Mouse (Mus musculus) hindbrain, embryonic 16.5 days (tissue): ENCODE measurements around the gene Pon1. TPM values are rescaled to one million over a fixed set of nuclear protein-coding genes. Genes with fewer than 3 reads are reported as not detected.

Source experiments
- ATAC-seq: fragments of 200-750 bp; cut with Nextera tagmentation; 2 replicates; pipeline ENCODE4 v1.8.0; 2017; ENCODE audit warnings: moderate TSS enrichment, moderate library complexity
- H3K27ac ChIP-seq: fragments of 300-500 bp; sonication (generic); 2 replicates; pipeline ENCODE4 v1.5.1; 2014; ENCODE audit warnings: low read depth, mild to moderate bottlenecking, control low read depth, low read length, moderate library complexity
- H3K27me3 ChIP-seq: fragments of 300-500 bp; sonication (generic); replicated peaks from 2 replicates; pipeline ENCODE4 v1.6.1; 2014; ENCODE audit warnings: low read length; ENCODE audit not compliant: control insufficient read depth, insufficient read depth
- H3K36me3 ChIP-seq: fragments of 300-500 bp; sonication (generic); 2 replicates; pipeline ENCODE4 v1.6.1; 2014; ENCODE audit warnings: mild to moderate bottlenecking, low read length, moderate library complexity, mixed read lengths; ENCODE audit not compliant: control insufficient read depth, insufficient read depth
- H3K4me1 ChIP-seq: fragments of 300-500 bp; sonication (generic); 2 replicates; pipeline ENCODE4 v1.6.1; 2014; ENCODE audit warnings: low read depth, low read length; ENCODE audit not compliant: control insufficient read depth, insufficient read depth
- H3K4me2 ChIP-seq: fragments of 300-500 bp; sonication (generic); 2 replicates; pipeline ENCODE4 v1.6.1; 2014; ENCODE audit warnings: mild to moderate bottlenecking, low read length, control low read depth, moderate library complexity
- H3K4me3 ChIP-seq: fragments of 300-500 bp; sonication (generic); 2 replicates; pipeline ENCODE4 v1.5.1; 2014; ENCODE audit warnings: mild to moderate bottlenecking, low read length, control low read depth, moderate library complexity
- H3K9ac ChIP-seq: fragments of 300-500 bp; sonication (generic); 2 replicates; pipeline ENCODE4 v1.6.1; 2014; ENCODE audit warnings: low read depth, mild to moderate bottlenecking, control low read depth, low read length, moderate library complexity
- H3K9me3 ChIP-seq: fragments of 300-500 bp; sonication (generic); 2 replicates; pipeline ENCODE4 v1.6.1; 2014; ENCODE audit warnings: mild to moderate bottlenecking, low read length, moderate library complexity; ENCODE audit not compliant: control insufficient read depth
- WGBS: fragments of 180-500 bp; shearing (Covaris S2); extraction: QIAGEN DNeasy Blood & Tissue Kit; methylation state at CpG from one replicate; pipeline ENCODE4 v1.1.7; 2014; 5-methylcytosine and 5-hydroxymethylcytosine counted together
- polyA plus RNA-seq: library from polyadenylated mRNA; unstranded; fragments of >200 nt; fragmentation: Nextera tagmentation; extraction: Ambion mirVana; gene quantifications from 2 replicates; pipeline ENCODE4 v1.2.1, GENCODE M21; 2015

The Pon1 gene
- polyA plus RNA-seq, 1 experiment from 2014 or later: 0.53 TPM

DNA sequence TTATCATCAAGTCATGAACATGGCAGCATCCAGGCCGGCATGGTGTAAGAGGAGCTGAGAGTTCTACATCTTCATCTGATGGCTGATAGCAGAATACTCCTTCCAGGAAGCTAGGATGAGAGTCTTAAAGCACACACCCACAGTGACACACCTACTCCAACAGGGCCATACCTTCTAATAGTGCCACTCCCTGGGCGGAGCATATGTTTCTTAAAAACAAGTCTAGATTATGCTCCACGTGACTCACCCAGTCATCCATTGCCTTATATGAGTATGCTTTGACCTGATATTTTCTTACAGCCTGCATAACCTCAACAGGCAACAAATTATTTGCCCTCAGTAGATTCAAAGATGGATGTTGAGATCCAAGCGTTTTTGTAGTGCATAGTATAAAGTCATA is 24.4 kb upstream of the Pon1 start:
- Histone ChIP-seq H3K27ac (no peak overlapping the region), H3K27me3 (no peaks in the 10 kb centered on the region), H3K4me3 (no peak overlapping the region), H3K4me2 (no peak overlapping the region), H3K9ac (no peak overlapping the region), H3K36me3 (no peaks in the 10 kb centered on the region), H3K4me1 (no peaks in the 10 kb centered on the region), H3K9me3 (no peaks in the 10 kb centered on the region)
- no peak for ATAC-seq
- WGBS: 95% methylated on average over 4 of the region's 4 CpGs

- no peaks in the 10 kb centered on the region for H3K27me3 ChIP-seq
- no peak overlapping the region for H3K27ac ChIP-seq
- H3K4me3 ChIP-seq: no peak overlapping the region
- no peaks in the 10 kb centered on the region for H3K9me3 ChIP-seq
- ATAC-seq: no peak
- H3K36me3 ChIP-seq: no peaks in the 10 kb centered on the region
- WGBS: 87% methylated on average over 2 of the region's 2 CpGs
- no peak overlapping the region for H3K9ac ChIP-seq
- no peak overlapping the region for H3K4me2 ChIP-seq
- no peaks in the 10 kb centered on the region for H3K4me1 ChIP-seq
These were observed 14.1 kb upstream of the Pon1 start for GRCm38 (mm10) chr6:5207817-5208216.

DNA sequence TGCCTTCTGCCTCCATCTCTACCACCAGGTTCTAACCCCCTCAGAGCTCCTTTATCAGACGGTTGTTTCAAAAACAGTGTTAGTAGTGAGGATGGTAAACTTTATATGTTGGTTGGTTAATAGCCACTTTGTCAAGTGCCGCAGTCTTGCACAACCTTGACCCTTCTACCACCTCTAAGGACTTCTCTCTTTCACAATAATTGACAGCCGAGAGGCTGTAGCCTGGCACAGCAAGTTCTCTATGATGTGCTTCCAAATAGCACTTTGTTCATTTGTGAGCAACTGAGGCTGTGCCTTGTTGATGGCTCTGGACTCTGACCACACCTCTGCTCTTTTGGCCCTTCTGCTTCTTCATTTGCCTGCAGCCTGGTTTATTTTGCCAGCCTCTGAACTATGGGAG is 6.2 kb upstream of the Pon1 start:
- Histone ChIP-seq H3K4me2 (no peak overlapping the region), H3K9me3 (peaks cover 4% of the 10 kb centered on the region; the same call in 1 of the 2 replicates), H3K27ac (no peak overlapping the region), H3K4me1 (no peaks in the 10 kb centered on the region), H3K36me3 (no peaks in the 10 kb centered on the region), H3K4me3 (no peak overlapping the region), H3K27me3 (no peaks in the 10 kb centered on the region), H3K9ac (no peak overlapping the region)
- WGBS: 82% methylated on average over 3 of the region's 3 CpGs
- ATAC-seq: no peak

- H3K36me3 ChIP-seq: no peaks in the 10 kb centered on the region
- no peak overlapping the region for H3K9ac ChIP-seq
- ATAC-seq: no peak
- WGBS: 90% methylated on average over 8 of the region's 8 CpGs
- H3K4me1 ChIP-seq: no peaks in the 10 kb centered on the region
- no peak overlapping the region for H3K27ac ChIP-seq
- H3K4me3 ChIP-seq: no peak overlapping the region
- H3K27me3 ChIP-seq: no peaks in the 10 kb centered on the region
- no peak overlapping the region for H3K4me2 ChIP-seq
- peaks cover 4% of the 10 kb centered on the region; the same call in 1 of the 2 replicates for H3K9me3 ChIP-seq
These were observed 5.7 kb upstream of the Pon1 start for GRCm38 (mm10) chr6:5199376-5199905.

DNA sequence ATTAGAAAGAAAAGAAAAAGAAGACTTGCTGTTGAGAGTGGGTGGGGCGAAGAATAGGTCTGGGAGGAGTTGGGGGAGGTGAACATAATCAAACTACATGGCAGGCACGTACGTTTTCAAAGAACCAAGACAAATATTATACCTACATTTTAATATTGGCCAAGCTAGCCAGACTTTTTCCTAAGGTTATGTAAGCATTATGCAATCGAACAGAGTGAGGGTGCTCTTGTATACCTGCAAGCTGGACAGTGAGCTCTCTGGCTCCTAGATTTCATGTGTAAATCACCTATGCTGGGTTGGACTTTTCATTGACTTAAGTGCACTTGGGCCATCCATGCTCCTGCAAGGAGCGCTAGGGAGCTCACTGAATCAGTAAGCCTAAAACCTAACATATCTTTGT is 4.8 kb upstream of the Pon1 start:
- 92% methylated on average over 5 of the region's 5 CpGs for WGBS
- H3K4me1 ChIP-seq: no peaks in the 10 kb centered on the region
- no peak overlapping the region for H3K4me3 ChIP-seq
- H3K4me2 ChIP-seq: no peak overlapping the region
- H3K27me3 ChIP-seq: no peaks in the 10 kb centered on the region
- no peaks in the 10 kb centered on the region for H3K36me3 ChIP-seq
- H3K9ac ChIP-seq: no peak overlapping the region
- ATAC-seq: no peak
- peaks cover 4% of the 10 kb centered on the region; the same call in 1 of the 2 replicates for H3K9me3 ChIP-seq
- no peak overlapping the region for H3K27ac ChIP-seq

- 88% methylated on average over 4 of the region's 4 CpGs for WGBS
These were observed 3.0 kb downstream of the Pon1 start for GRCm38 (mm10) chr6:5190761-5191160.

DNA sequence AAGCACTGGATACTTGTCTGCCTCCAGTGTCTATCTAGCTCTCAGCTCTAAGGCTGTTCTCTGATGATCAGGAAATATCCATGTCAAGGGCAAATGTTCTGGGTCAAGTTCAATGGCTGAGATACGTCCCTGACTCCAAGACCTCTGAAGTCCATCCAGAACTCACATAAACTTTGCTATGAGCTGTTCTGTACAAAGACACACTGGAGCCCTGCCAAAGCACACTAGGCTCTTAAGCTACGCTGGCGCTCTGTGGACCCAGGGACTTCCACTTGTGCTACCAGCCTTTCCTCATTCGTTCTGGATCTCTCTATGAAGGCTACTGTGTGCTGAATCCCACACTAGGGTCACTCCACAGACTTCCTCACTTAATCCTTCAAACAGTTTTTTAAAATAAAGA is 4.2 kb downstream of the Pon1 start:
- Histone ChIP-seq H3K27me3 (no peaks in the 10 kb centered on the region), H3K4me2 (no peak overlapping the region), H3K4me1 (no peaks in the 10 kb centered on the region), H3K9ac (no peak overlapping the region), H3K36me3 (no peaks in the 10 kb centered on the region), H3K27ac (no peak overlapping the region), H3K4me3 (no peak overlapping the region), H3K9me3 (no peaks in the 10 kb centered on the region)
- WGBS: 80% methylated on average over 4 of the region's 4 CpGs
- ATAC-seq: no peak

More at GRCm38 (mm10) chr6:5190761-5191160, 3.0 kb downstream of the Pon1 start:
- no peaks in the 10 kb centered on the region for H3K27me3 ChIP-seq
- H3K36me3 ChIP-seq: no peaks in the 10 kb centered on the region
- no peaks in the 10 kb centered on the region for H3K9me3 ChIP-seq
- no peak for ATAC-seq
- no peaks in the 10 kb centered on the region for H3K4me1 ChIP-seq
- H3K4me3 ChIP-seq: no peak overlapping the region
- no peak overlapping the region for H3K4me2 ChIP-seq
- H3K27ac ChIP-seq: no peak overlapping the region
- no peak overlapping the region for H3K9ac ChIP-seq

DNA sequence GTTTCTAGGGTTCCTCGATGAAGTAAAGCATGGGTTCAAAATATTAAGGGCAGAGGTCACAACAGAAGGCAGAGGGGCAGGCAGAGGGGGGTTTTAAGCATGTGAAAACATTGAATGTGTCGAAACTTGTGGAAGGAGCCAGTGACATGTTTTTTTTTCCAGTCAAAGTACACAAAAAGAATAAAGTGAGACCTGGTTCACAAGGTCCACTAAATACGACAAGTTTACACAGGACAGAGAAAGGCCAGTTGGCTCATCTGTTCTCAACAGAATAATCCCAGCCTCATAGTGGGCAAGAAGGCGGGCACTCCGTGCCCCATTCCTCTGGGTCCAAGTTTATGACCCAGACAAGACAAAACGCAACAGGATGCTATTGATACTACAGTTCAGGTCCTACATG is 4.8 kb downstream of the Pon1 start:
- ATAC-seq: no peak
- no peaks in the 10 kb centered on the region for H3K4me1 ChIP-seq
- no peak overlapping the region for H3K4me2 ChIP-seq
- no peak overlapping the region for H3K4me3 ChIP-seq
- no peaks in the 10 kb centered on the region for H3K36me3 ChIP-seq
- 81% methylated on average over 6 of the region's 6 CpGs for WGBS
- no peaks in the 10 kb centered on the region for H3K27me3 ChIP-seq
- H3K27ac ChIP-seq: no peak overlapping the region
- H3K9ac ChIP-seq: no peak overlapping the region
- no peaks in the 10 kb centered on the region for H3K9me3 ChIP-seq

GRCm38 (mm10) chr6:5188036-5188435 is 5.7 kb downstream of the Pon1 start:
- Histone ChIP-seq H3K9me3 (no peaks in the 10 kb centered on the region), H3K27ac (no peak overlapping the region), H3K4me1 (no peaks in the 10 kb centered on the region), H3K4me3 (no peak overlapping the region), H3K27me3 (no peaks in the 10 kb centered on the region), H3K9ac (no peak overlapping the region), H3K4me2 (no peak overlapping the region), H3K36me3 (no peaks in the 10 kb centered on the region)
- WGBS: 86% methylated on average over 5 of the region's 5 CpGs
- ATAC-seq: no peak

DNA sequence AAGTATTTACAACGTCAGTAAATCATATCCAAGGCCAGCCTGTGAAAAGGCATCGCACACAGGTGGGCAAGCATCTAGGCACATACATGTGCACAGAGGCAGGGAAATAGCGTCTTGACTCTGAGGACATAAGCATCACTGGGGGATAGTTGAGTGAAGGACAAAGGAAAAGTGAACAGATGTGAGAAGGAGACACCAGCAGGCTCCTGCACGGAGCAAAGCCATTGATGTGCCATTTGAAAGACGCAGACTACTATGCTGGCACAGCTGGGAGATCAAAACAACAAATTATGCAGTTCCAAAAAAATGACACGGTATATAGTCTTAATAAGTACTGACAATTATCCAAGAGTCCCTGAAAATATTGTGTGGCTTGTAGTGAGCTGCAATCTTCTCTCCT is 6.2 kb downstream of the Pon1 start:
- H3K27ac ChIP-seq: no peak overlapping the region
- no peak overlapping the region for H3K9ac ChIP-seq
- 78% methylated on average over 6 of the region's 6 CpGs for WGBS
- no peaks in the 10 kb centered on the region for H3K27me3 ChIP-seq
- H3K4me3 ChIP-seq: no peak overlapping the region
- no peaks in the 10 kb centered on the region for H3K9me3 ChIP-seq
- H3K4me2 ChIP-seq: no peak overlapping the region
- no peaks in the 10 kb centered on the region for H3K4me1 ChIP-seq
- ATAC-seq: peak; percentile 54
- H3K36me3 ChIP-seq: no peaks in the 10 kb centered on the region
